Mouse (Mus musculus): ENCODE results near the gene Ivl. TPM values are rescaled to one million over a fixed set of nuclear protein-coding genes. Genes with fewer than 3 reads are reported as not detected.

Gene Ivl
- not detected for polyA plus RNA-seq (2017; shearing (Covaris generic))

GRCm38 (mm10) chr3:92573449-92574041 lies at the start of gene Ivl:
Ivl (minus strand) TSS chr3:92573735.

DNA sequence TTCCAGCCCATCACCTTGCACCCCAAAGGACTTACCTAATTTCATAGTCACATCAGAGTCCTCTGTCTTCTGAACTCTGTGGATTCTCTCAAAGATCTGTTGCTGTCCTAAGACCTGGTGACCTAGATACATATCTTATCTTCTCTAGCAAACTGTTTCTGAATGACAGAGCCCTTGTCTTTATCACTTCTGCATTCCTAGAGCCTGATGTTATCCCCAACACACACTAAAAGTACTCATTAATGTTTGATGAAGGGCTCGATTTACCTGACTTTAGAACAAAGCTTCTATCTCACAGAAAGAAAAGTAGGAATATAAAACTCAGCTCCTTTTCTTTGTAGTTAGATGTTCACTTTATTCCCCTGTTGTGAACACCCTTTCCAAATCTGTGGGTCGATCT lies 48.0 kb upstream of the Ivl start, which contains the start of gene Lce6a:
Gene Lce6a (minus strand): TSS at position 101 of the 400 bp plus-strand sequence.

GRCm38 (mm10) chr3:92607392-92607791 lies 33.9 kb upstream of the Ivl start, which contains the start of gene 2210017I01Rik:
2210017I01Rik (minus strand) TSS chr3:92607492.

DNA sequence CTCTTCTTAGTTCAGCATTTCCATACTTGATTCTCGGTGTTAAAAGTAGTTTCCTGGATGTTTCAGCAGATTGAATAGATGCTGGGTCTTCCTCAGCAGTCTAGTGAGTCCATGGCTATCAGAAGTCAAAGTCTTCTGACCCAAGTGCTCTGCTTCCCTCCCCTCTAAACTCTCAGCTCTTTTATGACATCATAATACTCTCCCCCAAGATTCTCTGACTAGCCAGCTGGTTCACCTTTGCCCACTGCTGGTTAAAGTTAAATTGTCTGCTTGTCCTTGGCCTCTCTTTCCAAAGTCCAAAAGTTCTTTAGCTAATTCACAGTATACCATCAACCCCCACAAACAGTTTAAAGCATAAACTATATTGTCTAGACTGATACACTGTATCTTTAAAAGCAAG lies 15.3 kb upstream of the Ivl start, which contains the start of gene Smcp:
Gene Smcp (minus strand): TSS at position 140 of the 400 bp plus-strand sequence.

DNA sequence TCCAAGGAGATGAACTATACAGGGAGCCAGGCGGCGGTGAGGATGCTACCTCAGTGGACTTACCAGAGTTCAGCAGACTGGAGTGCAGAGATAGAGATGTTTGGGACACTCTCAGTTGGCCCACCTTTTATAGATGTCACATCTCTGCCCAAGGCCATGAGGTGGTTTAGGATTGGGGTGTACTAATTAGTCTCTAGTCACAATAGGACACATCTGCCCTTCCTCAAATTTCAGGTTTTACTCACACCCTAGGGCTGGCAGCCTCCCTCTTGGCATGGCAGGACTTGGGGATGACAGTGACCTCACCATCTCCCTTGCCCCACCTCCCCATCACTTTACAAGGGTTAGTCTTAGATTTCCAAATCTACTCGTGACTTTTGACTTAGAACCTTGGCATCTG lies 39.1 kb downstream of the Ivl start, which contains the start of gene 2310046K23Rik:
Gene 2310046K23Rik (minus strand): TSS at position 101 of the 400 bp plus-strand sequence.

Other genes with a start within 250 kb of the Ivl start
- gene Sprr2d, start 234.6 kb downstream of the Ivl start, polyA plus RNA-seq (2017; shearing (Covaris generic)): not detected
- gene Sprr2e, start 221.6 kb downstream of the Ivl start, polyA plus RNA-seq (2017; shearing (Covaris generic)): not detected
- not detected for gene Sprr2f, start 208.5 kb downstream of the Ivl start, polyA plus RNA-seq (2017; shearing (Covaris generic))
- gene Sprr2h, start 188.1 kb downstream of the Ivl start, polyA plus RNA-seq (2017; shearing (Covaris generic)): not detected
- gene Sprr2i, start 165.7 kb downstream of the Ivl start, polyA plus RNA-seq (2017; shearing (Covaris generic)): not detected
- not detected for gene Sprr2j-ps, start 155.7 kb downstream of the Ivl start, polyA plus RNA-seq (2017; shearing (Covaris generic))
- gene Gm9774, start 144.3 kb downstream of the Ivl start, polyA plus RNA-seq (2017; shearing (Covaris generic)): 24.6 TPM
- gene Sprr2k, start 141.2 kb downstream of the Ivl start, polyA plus RNA-seq (2017; shearing (Covaris generic)): not detected
- gene Sprr1b, start 134.9 kb downstream of the Ivl start, polyA plus RNA-seq (2017; shearing (Covaris generic)): not detected
- gene Sprr3, start 115.0 kb downstream of the Ivl start, polyA plus RNA-seq (2017; shearing (Covaris generic)): not detected
- not detected for gene Sprr1a, start 87.8 kb downstream of the Ivl start, polyA plus RNA-seq (2017; shearing (Covaris generic))
- gene Sprr4, start 73.2 kb downstream of the Ivl start, polyA plus RNA-seq (2017; shearing (Covaris generic)): not detected
- not detected for gene 2310046K23Rik, start 39.2 kb downstream of the Ivl start, polyA plus RNA-seq (2017; shearing (Covaris generic))
- not detected for gene Smcp, start 15.3 kb upstream of the Ivl start, polyA plus RNA-seq (2017; shearing (Covaris generic))
- not detected for gene 2210017I01Rik, start 33.8 kb upstream of the Ivl start, polyA plus RNA-seq (2017; shearing (Covaris generic))
- gene Lce6a, start 47.9 kb upstream of the Ivl start, polyA plus RNA-seq (2017; shearing (Covaris generic)): not detected
- not detected for gene Lce1a1, start 74.6 kb upstream of the Ivl start, polyA plus RNA-seq (2017; shearing (Covaris generic))
- not detected for gene Lce1b, start 83.2 kb upstream of the Ivl start, polyA plus RNA-seq (2017; shearing (Covaris generic))
- gene Lce1a2, start 96.6 kb upstream of the Ivl start, polyA plus RNA-seq (2017; shearing (Covaris generic)): not detected
- not detected for gene Lce1c, start 105.5 kb upstream of the Ivl start, polyA plus RNA-seq (2017; shearing (Covaris generic))
- not detected for gene Lce1d, start 113.5 kb upstream of the Ivl start, polyA plus RNA-seq (2017; shearing (Covaris generic))
- gene Lce1e, start 135.3 kb upstream of the Ivl start, polyA plus RNA-seq (2017; shearing (Covaris generic)): not detected
- not detected for gene Lce1f, start 146.6 kb upstream of the Ivl start, polyA plus RNA-seq (2017; shearing (Covaris generic))
- not detected for gene Gm38119, start 165.4 kb upstream of the Ivl start, polyA plus RNA-seq (2017; shearing (Covaris generic))
- not detected for gene Lce1g, start 178.6 kb upstream of the Ivl start, polyA plus RNA-seq (2017; shearing (Covaris generic))
- gene Lce1h, start 191.3 kb upstream of the Ivl start, polyA plus RNA-seq (2017; shearing (Covaris generic)): not detected
- gene Lce1i, start 205.2 kb upstream of the Ivl start, polyA plus RNA-seq (2017; shearing (Covaris generic)): not detected
- not detected for gene Lce1j, start 216.8 kb upstream of the Ivl start, polyA plus RNA-seq (2017; shearing (Covaris generic))
- gene Lce1k, start 234.2 kb upstream of the Ivl start, polyA plus RNA-seq (2017; shearing (Covaris generic)): not detected

Measured in CD4-positive, CD25-positive, alpha-beta regulatory T cell (primary cell).